10 mouse cellular contexts compared by ENCODE assay signal in the genomic region with DNA sequence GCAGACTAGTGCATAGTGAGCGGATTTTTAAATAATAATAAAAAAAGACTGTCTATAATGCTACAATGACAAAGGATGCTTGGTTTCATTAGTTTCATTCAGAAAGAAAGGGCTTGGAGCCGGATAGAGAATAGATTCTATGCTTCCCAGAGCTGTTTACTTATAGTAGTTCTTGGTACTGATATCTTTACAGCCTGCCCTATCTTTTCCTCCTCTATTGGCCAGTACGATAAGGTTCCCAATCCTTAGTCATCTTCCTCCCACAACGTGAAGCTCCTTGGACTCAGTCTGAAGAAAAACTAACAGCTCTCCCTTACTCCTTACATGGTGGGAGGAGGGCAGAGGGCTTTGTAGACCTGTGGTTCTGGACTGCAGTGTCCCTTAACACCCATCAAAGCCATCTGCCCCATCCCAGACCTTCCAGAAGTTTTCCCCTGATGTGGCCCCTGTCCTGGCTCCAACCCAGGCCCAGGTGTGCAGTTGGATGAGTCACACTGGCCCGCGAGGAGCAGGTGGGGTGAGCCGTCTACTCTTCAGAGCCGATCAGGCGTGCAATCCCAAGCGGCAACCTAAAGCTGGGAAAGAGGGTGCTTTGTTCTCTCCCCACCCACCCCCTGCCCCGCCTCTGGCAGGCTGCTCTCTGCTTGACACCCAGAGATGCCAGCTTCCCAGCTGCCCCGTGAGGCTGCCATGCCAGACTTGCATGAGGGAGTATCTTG.
A peak's percentile ranks its signal among the peaks of the same experiment; 100 is the strongest.
DNase-seq lines count a peak whose midpoint lies in the region; ATAC-seq lines count a peak whose summit lies in the region.
"Had no signal": no experiment of that assay in that cellular context is flagged by ENCODE, and none has a peak within 500 bp of the region (broad histone marks: within the 10 kb centered on the region; RNA-seq: fewer than 3 reads in every experiment).

No protein-coding gene starts in this region.

- no peak overlapping the region for H3K9ac ChIP-seq in forebrain, embryonic 15.5 days (replicated peaks)
- H3K9ac ChIP-seq: heart, embryonic 13.5 days; liver, embryonic 15.5 days had no signal

- H3K4me2 ChIP-seq in forebrain, embryonic 15.5 days (replicated peaks) = no peak overlapping the region
- H3K4me2 ChIP-seq: heart, embryonic 13.5 days; liver, embryonic 15.5 days had no signal

- H3K4me1 ChIP-seq in forebrain, embryonic 15.5 days = peaks cover 11% of the 10 kb centered on the region
- H3K4me1 ChIP-seq: heart, embryonic 13.5 days; liver, embryonic 15.5 days had no signal

- DNase-seq in kidney, postnatal 4 days = peak; percentile 28 to 53
- DNase-seq in kidney, adult 11 months = no peak
- DNase-seq in right cerebral cortex, postnatal 10 days (ENCODE audit: low spot score in 2 of 2) = peak; percentile 27 to 33
- no peak for DNase-seq in right cerebral cortex, postnatal 36 days (ENCODE audit: low spot score in 2 of 2)
- DNase-seq in thymus, postnatal 4 days = no peak
- no peak for DNase-seq in spleen, postnatal 14 days (ENCODE audit: low spot score in 2 of 2)
- DNase-seq: adrenal gland, adult 8-10 months had no signal

- H3K4me3 ChIP-seq in forebrain, embryonic 15.5 days = no peak overlapping the region
- H3K4me3 ChIP-seq: heart, embryonic 13.5 days; liver, embryonic 15.5 days had no signal

- H3K27ac ChIP-seq in forebrain, embryonic 15.5 days (replicated peaks) = no peak overlapping the region
- H3K27ac ChIP-seq: heart, embryonic 13.5 days; liver, embryonic 15.5 days had no signal

- no peaks in the 10 kb centered on the region for H3K27me3 ChIP-seq in forebrain, embryonic 15.5 days
- H3K27me3 ChIP-seq: heart, embryonic 13.5 days; liver, embryonic 15.5 days had no signal

- H3K36me3 ChIP-seq in forebrain, embryonic 15.5 days = no peaks in the 10 kb centered on the region
- H3K36me3 ChIP-seq: heart, embryonic 13.5 days; liver, embryonic 15.5 days had no signal

- WGBS in forebrain, embryonic 15.5 days = 29% methylated on average over 12 of the region's 12 CpGs

- ATAC-seq in forebrain, embryonic 15.5 days (replicated peaks) = peak; percentile 74

- H3K9me3 ChIP-seq in forebrain, embryonic 15.5 days = no peaks in the 10 kb centered on the region
- H3K9me3 ChIP-seq: heart, embryonic 13.5 days; liver, embryonic 15.5 days had no signal

Comparison
In these comparisons a context has a peak if more than half of its experiments do, and no peak if none do; other contexts are left out.
1. DNase-seq: peak in kidney, postnatal 4 days (2 of 2) and right cerebral cortex, postnatal 10 days (2 of 2); none in kidney, adult 11 months (single experiment), right cerebral cortex, postnatal 36 days (0 of 2), thymus, postnatal 4 days (single experiment) and spleen, postnatal 14 days (0 of 2).